Mouse (Mus musculus) kidney, embryonic 14.5 days (tissue): ENCODE results near the gene Ric8b. TPM values are rescaled to one million over a fixed set of nuclear protein-coding genes. Genes with fewer than 3 reads are reported as not detected.
A peak's percentile ranks its signal among the peaks of the same experiment; 100 is the strongest.

Experiments
- ATAC-seq: fragments of 200-750 bp; cut with Nextera tagmentation; 2 replicates; pipeline ENCODE4 v1.8.0; 2017; ENCODE audit warnings: moderate number of reproducible peaks, mild to moderate bottlenecking, moderate TSS enrichment, moderate library complexity; ENCODE audit not compliant: low FRiP score, low TSS enrichment
- H3K27ac ChIP-seq: fragments of 300-500 bp; sonication (generic); 2 replicates; pipeline ENCODE4 v1.5.1; 2014; ENCODE audit warnings: low read depth, mild to moderate bottlenecking, low read length, moderate library complexity, mixed read lengths
- H3K27me3 ChIP-seq: fragments of 300-500 bp; sonication (generic); 2 replicates; pipeline ENCODE4 v1.6.1; 2014; ENCODE audit warnings: mild to moderate bottlenecking, low read length; ENCODE audit not compliant: control insufficient read depth, insufficient read depth
- H3K36me3 ChIP-seq: fragments of 300-500 bp; sonication (generic); 2 replicates; pipeline ENCODE4 v1.6.1; 2014; ENCODE audit warnings: low read length, mixed read lengths; ENCODE audit not compliant: control insufficient read depth, insufficient read depth
- H3K4me1 ChIP-seq: fragments of 300-500 bp; sonication (generic); 2 replicates; pipeline ENCODE4 v1.6.1; 2014; ENCODE audit warnings: low read length, mixed read lengths; ENCODE audit not compliant: control insufficient read depth, insufficient read depth
- H3K4me2 ChIP-seq: fragments of 300-500 bp; sonication (generic); replicated peaks from 2 replicates; pipeline ENCODE4 v1.6.1; 2014; ENCODE audit warnings: low read depth, mild to moderate bottlenecking, low read length
- H3K4me3 ChIP-seq: fragments of 300-500 bp; sonication (generic); 2 replicates; pipeline ENCODE4 v1.5.1; 2014; ENCODE audit warnings: mild to moderate bottlenecking, low read length
- H3K9ac ChIP-seq: fragments of 300-500 bp; sonication (generic); 2 replicates; pipeline ENCODE4 v1.6.1; 2014; ENCODE audit warnings: low read depth, mild to moderate bottlenecking, low read length, moderate library complexity
- H3K9me3 ChIP-seq: fragments of 300-500 bp; sonication (generic); 2 replicates; pipeline ENCODE4 v1.6.1; 2016; ENCODE audit warnings: low read length; ENCODE audit not compliant: control insufficient read depth
- WGBS: fragments of 180-500 bp; shearing (Covaris S2); extraction: QIAGEN DNeasy Blood & Tissue Kit; methylation state at CpG from one replicate; pipeline ENCODE4 v1.1.7; 2014; 5-methylcytosine and 5-hydroxymethylcytosine counted together
- polyA plus RNA-seq: library from polyadenylated mRNA; unstranded; fragments of >200 nt; fragmentation: Nextera tagmentation; extraction: Ambion mirVana; gene quantifications from 2 replicates; pipeline ENCODE4 v1.2.1, GENCODE M21; 2014

The Ric8b gene
- polyA plus RNA-seq, 1 experiment from 2014 or later, result 19.3 TPM

DNA sequence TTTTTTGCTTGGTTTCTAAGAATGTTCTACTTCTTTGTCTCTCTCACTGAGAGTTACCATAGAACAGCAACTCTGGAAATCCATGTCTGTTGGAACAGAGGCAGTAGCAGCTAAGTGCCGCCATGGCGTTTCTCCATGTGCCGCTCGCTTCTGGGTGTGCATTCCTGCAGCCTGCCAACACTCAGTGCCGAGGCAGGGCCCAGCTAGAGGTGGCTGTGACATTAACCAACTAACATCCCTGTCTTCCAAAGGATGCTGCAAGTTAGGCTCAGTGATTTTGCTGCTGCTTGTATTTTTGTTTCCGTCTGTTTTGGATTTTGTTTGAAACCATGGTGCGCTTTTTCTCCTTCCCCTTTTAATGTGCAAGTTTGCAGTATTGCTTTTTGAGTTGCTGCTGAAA, 84.5 kb downstream of the Ric8b start:
- Histone ChIP-seq H3K4me3 (no peak overlapping the region), H3K9ac (no peak overlapping the region)

DNA sequence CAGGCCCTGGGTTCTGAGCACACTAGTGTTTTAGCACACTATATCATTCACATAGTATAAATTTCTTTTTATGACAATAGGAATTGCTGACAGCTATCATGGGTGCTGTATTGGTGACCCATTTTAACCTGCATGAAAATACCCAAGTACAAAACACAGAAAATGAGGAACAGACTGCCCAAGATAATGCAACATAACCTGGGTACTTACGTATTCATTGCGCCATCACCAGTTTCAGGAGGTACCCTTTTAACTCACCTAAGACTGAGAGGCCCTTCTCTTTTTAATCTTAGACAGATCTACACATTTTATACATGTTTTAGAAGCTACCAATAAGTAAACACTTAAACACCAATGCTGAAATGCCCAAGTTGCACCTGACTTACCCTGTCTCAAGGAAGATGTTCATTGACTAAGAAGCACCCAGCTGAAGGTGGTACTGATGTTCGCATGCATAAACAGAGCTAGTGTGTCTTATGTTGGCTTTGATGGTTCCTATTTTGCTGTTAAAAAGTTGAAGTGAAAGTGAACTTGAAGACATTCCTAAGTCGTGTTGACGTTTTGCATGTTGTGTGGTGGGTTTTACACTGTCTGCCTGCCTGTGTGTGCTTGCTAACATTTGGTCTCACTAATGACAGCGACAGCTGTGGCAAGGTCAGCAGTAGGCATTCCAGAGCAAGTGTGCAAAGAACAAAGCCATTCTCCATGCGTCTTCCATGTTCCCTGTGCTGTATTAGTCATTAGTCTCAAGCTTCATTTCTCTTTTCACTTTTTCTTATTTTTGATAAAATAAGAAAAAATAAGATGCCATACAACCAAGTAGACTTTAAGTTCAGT, 86.0 kb downstream of the Ric8b start:
- 89% methylated on average over 7 of the region's 7 CpGs for WGBS
- no peaks in the 10 kb centered on the region for H3K27me3 ChIP-seq
- ATAC-seq, result no peak

More for the DNA sequence above, 84.5 kb downstream of the Ric8b start:
- Histone ChIP-seq H3K36me3 (peaks cover 7% of the 10 kb centered on the region; the same call in 1 of the 2 replicates), H3K4me2 (no peak overlapping the region), H3K4me1 (no peaks in the 10 kb centered on the region), H3K27me3 (no peaks in the 10 kb centered on the region), H3K9me3 (no peaks in the 10 kb centered on the region), H3K27ac (no peak overlapping the region)
- ATAC-seq, result no peak
- 90% methylated on average over 7 of the region's 7 CpGs for WGBS

DNA sequence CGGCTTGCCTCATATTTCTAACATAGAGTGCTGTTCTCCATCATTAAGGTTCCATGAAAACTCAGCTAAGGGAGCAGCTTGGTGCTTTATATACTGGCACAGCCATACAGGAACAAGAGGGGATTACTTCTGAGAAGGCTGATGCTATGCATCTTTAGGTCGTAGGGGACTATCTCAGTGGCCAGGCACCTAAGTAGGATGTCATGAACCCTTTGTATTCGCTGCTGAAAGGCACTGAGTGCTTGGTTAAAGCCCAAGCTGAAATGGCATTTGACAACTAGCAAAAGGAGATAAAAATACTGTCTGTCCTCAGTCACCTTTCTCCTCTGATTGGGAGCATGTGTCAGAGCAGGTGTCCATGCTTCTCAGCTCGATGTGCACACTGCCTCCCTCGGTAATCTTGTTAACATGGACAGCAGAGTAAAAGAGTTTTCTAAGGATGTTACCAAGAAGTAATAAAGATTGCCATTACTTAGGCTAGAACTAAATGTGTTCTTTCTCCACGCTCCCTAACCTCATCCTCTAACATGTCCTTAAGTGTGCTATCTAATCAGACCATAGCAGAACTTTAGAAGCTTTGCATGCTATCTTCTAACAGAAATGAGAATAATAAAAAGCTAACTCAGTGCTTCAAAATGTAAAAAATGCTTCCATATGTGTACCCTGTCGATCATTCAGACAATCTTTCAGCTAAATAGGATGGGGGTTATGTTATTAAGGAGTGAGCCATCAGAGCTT, 89.3 kb downstream of the Ric8b start:
- H3K9me3 ChIP-seq, result no peaks in the 10 kb centered on the region
- H3K4me3 ChIP-seq, result no peak overlapping the region
- H3K4me2 ChIP-seq, result no peak overlapping the region
- H3K4me1 ChIP-seq, result no peaks in the 10 kb centered on the region
- ATAC-seq, result no peak
- H3K36me3 ChIP-seq, result peaks cover 10% of the 10 kb centered on the region; the same call in 1 of the 2 replicates
- H3K27me3 ChIP-seq, result no peaks in the 10 kb centered on the region
- no peak overlapping the region for H3K27ac ChIP-seq
- WGBS, result 84% methylated on average over 7 of the region's 7 CpGs
- H3K9ac ChIP-seq, result no peak overlapping the region

More for the DNA sequence above, 86.0 kb downstream of the Ric8b start:
- Histone ChIP-seq H3K4me1 (no peaks in the 10 kb centered on the region), H3K4me3 (no peak overlapping the region), H3K27ac (no peak overlapping the region), H3K9me3 (no peaks in the 10 kb centered on the region), H3K36me3 (peaks cover 3% of the 10 kb centered on the region; the same call in 1 of the 2 replicates), H3K9ac (no peak overlapping the region), H3K4me2 (no peak overlapping the region)

DNA sequence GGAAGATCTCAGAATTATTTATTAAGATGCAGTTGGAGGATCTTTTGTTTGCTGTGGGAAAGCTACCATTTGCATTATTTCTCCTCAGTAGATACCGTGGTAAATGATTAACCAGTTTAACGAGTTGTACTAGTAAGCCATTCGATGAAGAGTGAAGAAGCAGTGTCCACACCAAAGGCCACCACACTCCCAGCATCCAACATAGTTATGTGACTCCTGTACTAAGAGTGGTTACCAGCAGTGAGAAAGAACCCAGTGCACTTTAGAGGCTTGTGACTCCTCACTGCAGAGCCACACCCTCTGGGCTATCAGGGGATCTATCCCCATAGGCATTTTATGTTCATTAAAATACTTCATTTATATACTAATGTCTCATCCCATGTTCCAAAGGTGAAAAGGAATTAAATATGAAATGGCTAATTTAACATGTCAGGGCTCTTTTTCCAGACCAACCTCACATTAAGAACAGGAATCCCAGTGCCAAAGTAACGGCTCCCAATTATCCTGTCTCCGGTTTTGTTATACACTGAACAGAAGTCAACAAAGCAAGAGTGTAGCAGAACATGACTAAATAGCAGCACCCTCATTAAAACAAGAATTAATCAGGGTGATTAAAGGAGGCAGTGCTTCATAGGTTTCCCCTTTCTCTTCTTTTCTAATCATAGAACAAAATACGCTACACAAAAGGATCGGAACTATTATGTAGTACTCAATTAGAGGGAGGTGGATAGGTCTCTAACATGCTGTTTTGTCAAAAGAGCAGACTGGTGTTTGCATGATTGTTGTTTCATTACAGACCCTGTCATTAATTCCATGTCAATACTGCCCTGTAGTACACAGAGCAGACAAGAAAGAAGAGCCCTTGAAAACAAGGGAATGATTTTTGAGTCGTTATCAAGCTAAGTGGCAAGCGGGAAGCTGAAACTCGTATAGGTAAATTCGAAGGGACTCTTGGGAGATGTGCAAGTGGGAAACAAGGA, 90.7 kb downstream of the Ric8b start:
- Histone ChIP-seq H3K4me2 (no peak overlapping the region), H3K9ac (no peak overlapping the region), H3K27ac (no peak overlapping the region), H3K4me3 (no peak overlapping the region), H3K36me3 (peaks cover 10% of the 10 kb centered on the region; the same call in 1 of the 2 replicates), H3K4me1 (no peaks in the 10 kb centered on the region), H3K27me3 (no peaks in the 10 kb centered on the region), H3K9me3 (no peaks in the 10 kb centered on the region)
- ATAC-seq, result no peak
- WGBS, result 87% methylated on average over 11 of the region's 11 CpGs

DNA sequence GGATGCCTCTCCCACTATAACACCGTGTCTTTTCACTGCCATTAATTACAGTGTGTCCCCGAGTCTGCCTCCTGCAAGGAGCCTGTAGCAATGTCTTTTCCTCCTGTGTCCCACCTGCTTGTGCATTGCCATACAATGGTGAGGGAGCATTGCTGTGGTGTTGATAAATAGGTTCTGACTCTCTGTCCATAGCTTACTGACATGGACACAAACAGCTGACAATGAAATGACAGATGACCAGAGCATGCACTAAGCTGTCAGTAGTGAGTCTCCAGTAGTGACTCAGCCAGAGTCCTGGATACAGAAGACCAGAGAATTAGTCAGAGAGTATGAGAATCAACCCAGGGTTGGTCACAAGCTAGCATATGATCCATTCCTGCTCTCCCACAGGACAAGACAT, 93.7 kb downstream of the Ric8b start:
- ATAC-seq, result no peak
- Histone ChIP-seq H3K4me1 (no peaks in the 10 kb centered on the region), H3K27ac (no peak overlapping the region), H3K9me3 (no peaks in the 10 kb centered on the region), H3K4me3 (no peak overlapping the region), H3K36me3 (peaks cover 19% of the 10 kb centered on the region), H3K4me2 (no peak overlapping the region), H3K9ac (no peak overlapping the region), H3K27me3 (no peaks in the 10 kb centered on the region)
- 67% methylated on average over 2 of the region's 2 CpGs for WGBS

DNA sequence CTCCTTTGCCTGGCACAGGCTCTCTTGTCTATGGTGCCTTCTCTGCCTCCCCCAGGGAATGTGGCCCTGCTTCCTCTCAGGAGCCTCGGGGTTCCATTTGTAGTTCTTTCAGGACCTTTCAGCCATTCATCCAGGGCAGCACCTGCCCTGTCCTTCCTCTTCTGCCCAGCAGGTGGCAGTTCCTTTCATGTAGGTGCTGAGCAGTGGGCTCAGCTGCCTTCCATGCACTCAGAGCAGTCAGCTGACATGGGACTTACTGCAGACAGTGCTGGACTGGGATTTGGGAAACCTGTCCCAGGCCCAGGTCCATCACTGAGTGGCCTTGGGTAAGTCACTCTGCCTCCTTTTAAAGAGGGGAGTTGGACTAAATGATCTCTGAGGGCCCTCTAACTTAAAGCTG, 96.0 kb downstream of the Ric8b start:
- ATAC-seq, result peak; percentile 75

DNA sequence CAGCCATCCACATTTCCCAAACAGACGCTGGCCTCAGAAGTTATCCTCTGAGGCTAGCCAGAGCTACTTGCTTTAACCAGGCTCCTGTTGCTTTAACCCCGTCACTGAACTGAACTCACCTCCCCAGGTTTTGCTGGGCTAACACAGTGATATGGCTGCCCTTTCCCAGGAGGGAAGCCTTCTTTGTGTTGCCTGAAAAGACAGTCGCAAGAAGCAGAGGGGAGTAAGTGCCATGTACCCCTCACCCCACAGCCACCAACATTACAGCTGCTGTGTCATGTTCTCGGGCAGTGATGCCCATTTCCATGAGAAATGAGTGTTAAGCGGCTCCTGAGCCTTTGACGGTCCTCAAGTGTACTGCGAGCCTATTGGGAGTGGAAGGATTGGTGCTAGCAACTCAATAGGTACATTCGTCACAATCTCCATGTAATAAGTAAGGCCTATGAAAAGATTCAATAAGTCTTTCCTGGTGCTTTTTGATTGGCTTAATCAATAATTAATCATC, 96.6 kb downstream of the Ric8b start:
- no peaks in the 10 kb centered on the region for H3K4me1 ChIP-seq
- no peak for ATAC-seq
- no peak overlapping the region for H3K27ac ChIP-seq
- no peaks in the 10 kb centered on the region for H3K27me3 ChIP-seq
- H3K4me2 ChIP-seq, result no peak overlapping the region
- H3K36me3 ChIP-seq, result peaks cover 36% of the 10 kb centered on the region
- H3K4me3 ChIP-seq, result no peak overlapping the region
- H3K9me3 ChIP-seq, result no peaks in the 10 kb centered on the region
- H3K9ac ChIP-seq, result no peak overlapping the region
- WGBS, result 96% methylated on average over 8 of the region's 8 CpGs

More for the DNA sequence above, 96.0 kb downstream of the Ric8b start:
- Histone ChIP-seq H3K4me3 (no peak overlapping the region), H3K4me2 (no peak overlapping the region), H3K36me3 (peaks cover 33% of the 10 kb centered on the region), H3K9ac (no peak overlapping the region), H3K4me1 (no peaks in the 10 kb centered on the region), H3K27me3 (no peaks in the 10 kb centered on the region), H3K27ac (no peak overlapping the region), H3K9me3 (no peaks in the 10 kb centered on the region)
- 29% methylated on average over 1 of the region's 1 CpGs for WGBS

DNA sequence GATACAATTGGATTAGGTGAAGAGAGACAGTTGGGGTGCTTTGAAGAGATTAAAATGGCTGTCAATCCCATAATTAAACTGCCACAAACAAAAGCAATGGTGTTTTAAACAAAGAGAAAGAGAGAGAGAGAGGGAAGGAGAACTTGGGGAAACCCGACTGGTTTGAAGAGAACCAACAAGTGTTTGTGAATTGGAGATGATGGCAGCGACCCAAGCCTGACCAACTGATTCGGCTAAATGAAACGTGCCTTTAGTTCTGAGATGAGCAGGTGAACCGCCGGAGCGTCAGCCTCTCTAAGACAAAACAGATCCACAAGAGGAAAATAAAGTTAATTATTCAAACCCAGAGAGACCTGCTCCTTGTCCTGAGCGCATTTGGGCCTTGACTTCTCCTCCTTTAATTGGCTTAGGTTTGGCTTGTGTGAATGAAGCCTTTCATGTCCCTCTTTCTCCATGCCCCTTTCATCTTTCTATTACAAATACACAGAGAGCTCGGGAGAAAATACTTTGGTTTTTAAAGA, 97.1 kb downstream of the Ric8b start:
- Histone ChIP-seq H3K9me3 (no peaks in the 10 kb centered on the region), H3K27me3 (no peaks in the 10 kb centered on the region), H3K4me3 (no peak overlapping the region), H3K4me1 (no peaks in the 10 kb centered on the region), H3K9ac (no peak overlapping the region), H3K4me2 (no peak overlapping the region), H3K27ac (no peak overlapping the region), H3K36me3 (peaks cover 33% of the 10 kb centered on the region)
- no peak for ATAC-seq
- WGBS, result 86% methylated on average over 9 of the region's 9 CpGs
